Mouse (Mus musculus): ENCODE measurements around the gene Spg7.

The Spg7 gene

GRCm38 (mm10) chr8:123131041-123131440 lies 68.3 kb downstream of the Spg7 start:
- DNase-seq (ENCODE audit: low spot score in 2 of 2): no peak

- no peak for DNase-seq (ENCODE audit: low spot score in 2 of 2)
Measured at GRCm38 (mm10) chr8:123132953-123133352, 70.2 kb downstream of the Spg7 start.

- no peak for DNase-seq (ENCODE audit: low spot score in 2 of 2)
Measured at GRCm38 (mm10) chr8:123134149-123134713, 71.5 kb downstream of the Spg7 start.

DNA sequence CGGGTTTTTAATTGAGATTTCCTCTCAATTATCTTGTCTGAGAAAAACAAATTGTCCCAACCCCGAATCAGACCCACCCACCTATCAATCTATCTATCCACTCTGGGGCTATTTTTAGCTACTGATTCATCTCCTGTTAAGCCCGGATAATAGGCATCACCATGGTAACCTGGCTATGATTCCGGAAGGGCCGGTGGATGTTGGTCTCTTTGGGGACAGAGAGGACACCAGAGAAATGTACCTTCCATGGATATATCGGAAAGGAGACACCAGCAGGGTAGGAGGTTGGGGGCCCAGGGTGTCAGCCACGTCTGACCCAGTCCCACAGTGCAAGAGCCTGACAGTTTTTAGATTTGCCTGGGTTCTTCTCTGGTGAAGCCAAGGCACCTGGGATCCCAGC lies 72.7 kb downstream of the Spg7 start:
- no peak for DNase-seq (ENCODE audit: low spot score in 2 of 2)

DNA sequence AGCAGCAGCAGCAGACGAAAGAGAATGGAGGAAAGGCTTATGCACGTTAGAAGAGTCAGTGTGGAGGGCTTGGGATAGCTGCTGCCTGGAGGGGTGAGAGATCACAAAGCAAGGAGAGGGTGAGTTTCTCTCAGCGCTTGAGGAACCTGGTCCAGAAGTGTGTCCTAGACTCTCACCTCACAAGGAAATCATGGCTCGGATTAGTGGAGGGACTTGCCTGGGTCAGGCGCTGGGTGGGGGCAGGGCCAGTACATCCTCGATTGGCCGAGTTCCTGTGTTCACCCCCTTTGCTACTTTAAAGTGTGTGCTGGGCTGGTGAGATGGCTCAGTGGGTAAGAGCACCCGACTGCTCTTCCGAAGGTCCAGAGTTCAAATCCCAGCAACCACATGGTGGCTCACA lies 73.1 kb downstream of the Spg7 start:
- DNase-seq (ENCODE audit: low spot score in 2 of 2): no peak

DNA sequence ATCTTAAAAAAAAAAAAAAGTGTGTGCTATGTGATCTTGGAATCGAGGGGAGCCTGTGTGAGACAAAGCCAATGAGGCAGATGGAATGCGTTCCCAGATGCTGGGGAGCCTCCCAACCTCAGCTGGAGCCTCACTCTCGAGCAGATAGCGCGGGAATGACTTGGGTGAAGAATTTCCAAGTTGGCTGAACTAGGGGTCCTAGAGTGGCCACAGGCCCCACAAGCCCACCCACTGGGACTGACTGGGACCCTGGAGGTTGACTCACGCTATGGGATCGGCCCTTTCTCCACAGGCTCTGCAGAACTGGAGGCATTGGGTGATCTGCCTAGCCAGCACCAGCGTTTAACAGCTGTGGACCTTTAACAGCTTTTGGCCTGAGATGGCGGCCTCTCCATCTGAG lies 73.5 kb downstream of the Spg7 start:
- DNase-seq (ENCODE audit: low spot score in 2 of 2): no peak

DNA sequence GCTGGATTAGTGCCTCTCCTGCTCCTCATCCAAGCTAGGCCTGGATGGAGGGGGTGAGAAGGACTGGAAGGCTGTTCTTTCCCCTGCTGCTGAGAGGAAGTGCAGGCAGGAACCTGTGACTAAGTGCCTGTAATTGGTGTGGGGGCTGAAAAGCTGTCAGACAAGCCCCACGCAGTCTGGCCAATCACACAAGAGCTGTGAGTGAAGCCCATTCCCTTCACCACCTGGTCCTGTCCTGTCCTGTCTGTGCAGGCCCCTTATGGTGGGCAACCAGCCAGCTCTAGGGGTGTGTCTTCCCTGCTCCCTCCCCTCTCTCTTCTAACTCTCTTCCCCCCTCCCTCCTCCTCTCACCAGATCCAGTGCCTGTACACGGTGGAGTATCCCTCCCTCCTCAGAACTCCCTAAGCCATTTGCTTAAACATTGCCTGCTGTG lies 74.9 kb downstream of the Spg7 start:
- DNase-seq (ENCODE audit: low spot score in 2 of 2): peak; percentile 26 to 50

GRCm38 (mm10) chr8:123138741-123139140 lies 76.0 kb downstream of the Spg7 start:
- no peak for DNase-seq (ENCODE audit: low spot score in 2 of 2)

- peak; percentile 65 to 75 for DNase-seq (ENCODE audit: low spot score in 2 of 2)
Measured at GRCm38 (mm10) chr8:123141741-123142462, 79.2 kb downstream of the Spg7 start.

- DNase-seq (ENCODE audit: low spot score in 2 of 2): peak in 1 of 2 experiments; percentile 36
Measured at GRCm38 (mm10) chr8:123145279-123145678, 82.5 kb downstream of the Spg7 start.

GRCm38 (mm10) chr8:123146390-123146789 lies 83.6 kb downstream of the Spg7 start:
- no peak for DNase-seq (ENCODE audit: low spot score in 2 of 2)

All from urinary bladder, postnatal 36 days (tissue).